Mouse (Mus musculus) hematopoietic multipotent progenitor cell, adult 10-12 weeks (in vitro differentiated cells): ENCODE measurements around the gene Fryl. TPM values are rescaled to one million over a fixed set of nuclear protein-coding genes. Genes with fewer than 3 reads are reported as not detected.

Experiments
- polyA plus RNA-seq: library from polyadenylated mRNA; stranded (reverse); fragments of >175 nt; gene quantifications from 2 replicates; pipeline ENCODE4 v1.2.3, GENCODE M21; 2012; ENCODE audit warnings: low replicate concordance

Fryl gene
- polyA plus RNA-seq = 142 and 166 TPM in 2 replicates

GRCm38 (mm10) chr5:73256352-73257065 lies at the start of gene Fryl:
TSS of gene Fryl (minus strand) at chr5:73256619.

DNA sequence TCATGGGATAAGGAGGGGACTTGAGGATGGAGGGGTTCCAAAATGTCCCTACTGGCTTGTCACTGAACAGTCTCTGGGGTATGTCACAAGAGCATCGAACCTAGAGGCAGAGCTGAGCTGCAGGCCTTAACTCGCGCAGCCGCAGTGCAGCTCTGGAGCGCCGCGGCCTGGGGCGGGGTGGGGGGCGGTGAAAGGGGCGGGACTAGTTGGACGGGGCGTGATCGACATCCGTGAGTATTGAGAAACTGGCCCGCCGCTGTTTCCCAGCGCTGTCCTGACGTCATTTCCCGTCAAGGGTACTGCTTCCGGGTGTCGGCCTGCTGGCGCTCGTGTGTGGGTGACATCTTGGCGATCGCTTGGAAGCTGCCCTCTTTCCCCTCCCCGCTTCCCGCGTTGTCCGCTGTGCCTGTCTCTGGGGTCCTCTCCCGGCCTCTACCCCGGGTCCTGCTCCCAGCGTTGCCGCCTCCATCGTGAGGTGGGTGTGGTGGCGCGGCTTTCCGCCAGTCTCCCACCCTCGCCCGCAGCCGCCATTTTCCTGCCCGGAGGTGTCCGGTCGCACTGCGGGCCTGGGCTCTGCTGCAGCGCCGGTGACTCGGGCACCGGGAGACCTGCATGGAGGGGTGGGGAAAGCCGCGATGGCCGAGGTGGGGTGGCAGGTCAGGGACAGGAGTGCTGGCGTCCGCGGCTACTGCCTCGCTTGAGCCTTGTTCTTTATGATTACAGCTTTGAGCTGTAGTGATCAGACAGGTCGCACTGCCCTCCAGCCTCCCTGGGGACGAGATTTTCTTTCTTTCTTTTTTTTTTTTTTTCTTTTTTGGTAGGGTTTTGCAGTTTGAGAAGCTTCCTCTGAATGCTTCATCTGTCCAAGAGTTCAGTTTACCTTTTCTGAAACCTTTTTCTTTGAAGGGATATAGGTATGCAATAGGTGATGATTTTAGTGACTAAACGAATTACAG lies 36.4 kb upstream of the Fryl start, which contains the start of gene Ociad1:
Ociad1 (plus strand) TSS at position 283 of the 956 bp plus-strand sequence.

GRCm38 (mm10) chr5:73006784-73007581 lies 249.4 kb downstream of the Fryl start, which contains the start of gene Slc10a4:
TSS of gene Slc10a4 (plus strand) at chr5:73006883.

GRCm38 (mm10) chr5:72974602-72975001 lies 281.8 kb downstream of the Fryl start, which contains the start of gene Gm10135:
TSS of gene Gm10135 (minus strand) at chr5:72974702.

Other genes with a start within 250 kb of the Fryl start
- not detected in 2 replicates for gene Slc10a4, start 249.7 kb downstream of the Fryl start, polyA plus RNA-seq
- 17.3 and 108 TPM in 2 replicates for gene Ociad1, start 36.2 kb upstream of the Fryl start, polyA plus RNA-seq
- not detected in 2 replicates for gene Ociad2, start 84.4 kb upstream of the Fryl start, polyA plus RNA-seq
- not detected in 2 replicates for gene Cwh43, start 149.5 kb upstream of the Fryl start, polyA plus RNA-seq
- 7.2 and 14.5 TPM in 2 replicates for gene Dcun1d4, start 224.4 kb upstream of the Fryl start, polyA plus RNA-seq